Mouse (Mus musculus): Measurements from ENCODE around the gene Bbs7. TPM values are rescaled to one million over a fixed set of nuclear protein-coding genes. Genes with fewer than 3 reads are reported as not detected.
"Not testable (repeated sequence)": the region's sequence is repeated elsewhere in the genome, so short reads cannot be mapped to it uniquely, and the experiment has no call there.

Bbs7 gene
- polyA plus RNA-seq, 1 experiment from 2014 or later: 16.2 TPM

DNA sequence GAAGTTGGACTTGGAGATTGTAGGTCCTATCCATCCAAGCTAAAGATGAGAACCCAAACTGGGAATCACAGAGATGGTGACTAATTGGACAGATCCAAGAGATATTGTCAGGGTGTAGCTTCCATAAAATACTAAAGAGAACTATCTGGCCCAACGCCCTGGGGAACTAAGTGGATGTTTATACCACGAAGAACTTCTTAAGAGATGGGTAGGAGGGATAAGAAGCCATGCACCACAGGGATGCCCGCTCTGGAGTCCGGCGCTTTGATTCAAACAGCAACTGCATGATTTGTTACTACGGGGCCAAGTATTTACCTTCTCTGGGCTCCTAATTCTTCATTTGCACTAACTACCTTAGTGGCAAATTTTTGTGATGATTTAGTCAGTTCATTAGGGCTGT, 590 bp downstream of the Bbs7 start:
- no peak overlapping the region for H3K27ac ChIP-seq (ENCODE audit: low read length)
- 6% methylated on average over 6 of the region's 6 CpGs for WGBS
- H3K9ac ChIP-seq (replicated peaks; ENCODE audit: low read length): peak overlapping the region; percentile 74
- H3K36me3 ChIP-seq (ENCODE audit: insufficient read depth, low read length): no peaks in the 10 kb centered on the region
- H3K27me3 ChIP-seq (ENCODE audit: insufficient read depth, low read length): no peaks in the 10 kb centered on the region
- H3K4me1 ChIP-seq (ENCODE audit: insufficient read depth, low read length): peaks cover 10% of the 10 kb centered on the region; the same call in 1 of the 2 replicates
- H3K9me3 ChIP-seq (ENCODE audit: low read length): no peaks in the 10 kb centered on the region
- ATAC-seq (ENCODE audit: low FRiP score, low TSS enrichment): peak; percentile 49
- H3K4me2 ChIP-seq (replicated peaks; ENCODE audit: low read depth, low read length): peak overlapping the region; percentile 65
- H3K4me3 ChIP-seq (ENCODE audit: low read length): peak overlapping the region; percentile 64

GRCm38 (mm10) chr3:36605894-36606783, 7.1 kb downstream of the Bbs7 start:
- H3K9me3 ChIP-seq (ENCODE audit: low read length): no peaks in the 10 kb centered on the region
- H3K36me3 ChIP-seq (ENCODE audit: insufficient read depth, low read length): no peaks in the 10 kb centered on the region
- WGBS: 83% methylated on average over 7 of the region's 7 CpGs
- H3K9ac ChIP-seq (replicated peaks; ENCODE audit: low read length): no peak overlapping the region
- no peaks in the 10 kb centered on the region for H3K4me1 ChIP-seq (ENCODE audit: insufficient read depth, low read length)
- no peak overlapping the region for H3K4me3 ChIP-seq (ENCODE audit: low read length)
- H3K4me2 ChIP-seq (replicated peaks; ENCODE audit: low read depth, low read length): no peak overlapping the region
- H3K27me3 ChIP-seq (ENCODE audit: insufficient read depth, low read length): no peaks in the 10 kb centered on the region
- no peak for ATAC-seq (ENCODE audit: low FRiP score, low TSS enrichment)
- H3K27ac ChIP-seq (ENCODE audit: low read length): no peak overlapping the region

DNA sequence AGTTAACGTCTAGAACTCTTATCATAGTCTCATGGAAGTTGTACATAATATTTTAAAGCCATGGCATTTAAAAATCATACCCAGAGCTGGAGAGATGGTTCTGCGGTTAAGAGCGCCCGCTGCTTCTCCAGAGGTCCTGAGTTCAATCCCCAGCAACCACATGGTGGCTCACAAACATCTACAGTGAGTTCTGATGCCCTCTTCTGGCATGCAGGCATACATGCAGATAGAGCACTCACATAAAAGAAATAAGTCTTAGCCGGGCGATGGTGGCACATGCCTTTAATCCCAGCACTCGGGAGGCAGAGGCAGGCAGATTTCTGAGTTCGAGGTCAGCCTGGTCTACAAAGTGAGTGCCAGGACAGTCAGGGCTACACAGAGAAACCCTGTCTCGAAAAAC, 13.5 kb downstream of the Bbs7 start:
- H3K36me3 ChIP-seq (ENCODE audit: insufficient read depth, low read length); H3K27me3 ChIP-seq (ENCODE audit: insufficient read depth, low read length); H3K9ac ChIP-seq (replicated peaks; ENCODE audit: low read length); H3K4me1 ChIP-seq (ENCODE audit: insufficient read depth, low read length); H3K4me2 ChIP-seq (replicated peaks; ENCODE audit: low read depth, low read length); ATAC-seq (ENCODE audit: low FRiP score, low TSS enrichment); H3K27ac ChIP-seq (ENCODE audit: low read length); H3K4me3 ChIP-seq (ENCODE audit: low read length); H3K9me3 ChIP-seq (ENCODE audit: low read length): not testable (repeated sequence)
- 83% methylated on average over 9 of the region's 9 CpGs for WGBS

- H3K27ac ChIP-seq (ENCODE audit: low read length): no peak overlapping the region
- no peaks in the 10 kb centered on the region for H3K27me3 ChIP-seq (ENCODE audit: insufficient read depth, low read length)
Observed at GRCm38 (mm10) chr3:36598811-36599210, 14.5 kb downstream of the Bbs7 start.

GRCm38 (mm10) chr3:36571827-36572378, 41.4 kb downstream of the Bbs7 start, which contains the start of gene Ccna2:
Gene Ccna2 (minus strand): TSS chr3:36572150.
- H3K27ac ChIP-seq (ENCODE audit: low read length): peak within 1 kb of the TSS; percentile 70
- H3K9ac ChIP-seq (replicated peaks; ENCODE audit: low read length): peak within 1 kb of the TSS; percentile 83
- peaks cover 24% of the 10 kb centered on the region for H3K36me3 ChIP-seq (ENCODE audit: insufficient read depth, low read length)
- under 1% methylated on average over 60 of the region's 60 CpGs for WGBS
- H3K4me2 ChIP-seq (replicated peaks; ENCODE audit: low read depth, low read length): peak within 1 kb of the TSS; percentile 76
- H3K9me3 ChIP-seq (ENCODE audit: low read length): no peaks in the 10 kb centered on the region
- no peaks in the 10 kb centered on the region for H3K27me3 ChIP-seq (ENCODE audit: insufficient read depth, low read length)
- H3K4me1 ChIP-seq (ENCODE audit: insufficient read depth, low read length): peaks cover 19% of the 10 kb centered on the region
- peak; percentile 100 for ATAC-seq (ENCODE audit: low FRiP score, low TSS enrichment)
- peak within 1 kb of the TSS; percentile 79 for H3K4me3 ChIP-seq (ENCODE audit: low read length)

More at GRCm38 (mm10) chr3:36598811-36599210, 14.5 kb downstream of the Bbs7 start:
- Histone ChIP-seq H3K4me2 (replicated peaks; ENCODE audit: low read depth, low read length) (no peak overlapping the region), H3K36me3 (ENCODE audit: insufficient read depth, low read length) (no peaks in the 10 kb centered on the region), H3K4me3 (ENCODE audit: low read length) (no peak overlapping the region), H3K4me1 (ENCODE audit: insufficient read depth, low read length) (no peaks in the 10 kb centered on the region), H3K9me3 (ENCODE audit: low read length) (no peaks in the 10 kb centered on the region), H3K9ac (replicated peaks; ENCODE audit: low read length) (no peak overlapping the region)
- 70% methylated on average over 3 of the region's 3 CpGs for WGBS
- no peak for ATAC-seq (ENCODE audit: low FRiP score, low TSS enrichment)

DNA sequence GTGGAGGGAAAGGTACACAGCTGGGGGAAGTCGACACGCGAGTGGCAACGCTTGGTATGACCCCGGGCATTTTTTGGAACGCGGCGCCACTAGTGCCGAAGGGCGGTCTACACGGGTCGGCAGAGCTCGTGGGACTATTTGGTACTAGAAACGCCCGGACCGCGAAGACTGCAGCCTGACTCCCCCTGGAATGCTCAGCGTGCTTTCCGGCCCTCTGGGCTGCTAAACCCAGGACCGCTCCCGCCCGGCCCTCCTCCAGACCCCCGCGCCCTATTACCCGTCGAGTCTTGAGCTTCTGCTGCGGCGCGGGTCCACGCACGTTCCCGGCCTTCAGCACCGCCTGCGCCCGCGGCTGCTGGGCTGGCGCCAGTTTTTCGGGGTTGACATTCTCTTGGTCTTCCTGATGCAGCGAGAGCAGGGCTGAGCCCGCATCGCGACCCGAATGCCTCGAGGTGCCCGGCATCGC, 41.9 kb downstream of the Bbs7 start:
- H3K4me2 ChIP-seq (replicated peaks; ENCODE audit: low read depth, low read length): peak overlapping the region; percentile 76
- peak overlapping the region; percentile 79 for H3K4me3 ChIP-seq (ENCODE audit: low read length)
- H3K9ac ChIP-seq (replicated peaks; ENCODE audit: low read length): peak overlapping the region; percentile 83
- H3K4me1 ChIP-seq (ENCODE audit: insufficient read depth, low read length): peaks cover 19% of the 10 kb centered on the region
- H3K27ac ChIP-seq (ENCODE audit: low read length): peak overlapping the region; percentile 70
- ATAC-seq (ENCODE audit: low FRiP score, low TSS enrichment): peak; percentile 46
- H3K36me3 ChIP-seq (ENCODE audit: insufficient read depth, low read length): peaks cover 29% of the 10 kb centered on the region
- WGBS: 0% methylated on average over 45 of the region's 46 CpGs
- H3K27me3 ChIP-seq (ENCODE audit: insufficient read depth, low read length): no peaks in the 10 kb centered on the region
- H3K9me3 ChIP-seq (ENCODE audit: low read length): no peaks in the 10 kb centered on the region

DNA sequence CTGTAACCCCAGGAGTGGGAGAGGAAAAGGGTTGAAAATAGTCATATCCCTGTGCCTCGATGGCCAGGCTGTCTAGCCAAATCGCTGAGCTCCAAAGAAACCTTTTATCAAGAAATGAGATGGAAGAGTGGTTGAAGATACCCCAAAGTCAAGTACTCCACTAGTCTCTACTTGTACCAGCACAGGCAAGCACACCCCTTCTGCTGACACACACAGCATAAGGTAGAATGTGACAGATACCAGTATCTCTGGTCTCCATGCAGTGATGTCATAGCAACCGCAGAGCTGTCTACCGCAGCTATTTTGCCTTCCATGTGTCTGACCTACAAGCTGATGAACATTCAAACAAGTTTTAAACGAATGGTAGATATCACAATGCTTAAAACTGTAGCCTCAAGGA, 43.4 kb downstream of the Bbs7 start:
- Histone ChIP-seq H3K27ac (ENCODE audit: low read length) (no peak overlapping the region), H3K4me2 (replicated peaks; ENCODE audit: low read depth, low read length) (peak overlapping the region; percentile 76), H3K4me1 (ENCODE audit: insufficient read depth, low read length) (peaks cover 19% of the 10 kb centered on the region), H3K36me3 (ENCODE audit: insufficient read depth, low read length) (peaks cover 37% of the 10 kb centered on the region), H3K9ac (replicated peaks; ENCODE audit: low read length) (peak overlapping the region; percentile 83), H3K27me3 (ENCODE audit: insufficient read depth, low read length) (no peaks in the 10 kb centered on the region), H3K9me3 (ENCODE audit: low read length) (no peaks in the 10 kb centered on the region), H3K4me3 (ENCODE audit: low read length) (peak overlapping the region; percentile 79)
- no peak for ATAC-seq (ENCODE audit: low FRiP score, low TSS enrichment)
- WGBS: 88% methylated on average over 5 of the region's 5 CpGs

DNA sequence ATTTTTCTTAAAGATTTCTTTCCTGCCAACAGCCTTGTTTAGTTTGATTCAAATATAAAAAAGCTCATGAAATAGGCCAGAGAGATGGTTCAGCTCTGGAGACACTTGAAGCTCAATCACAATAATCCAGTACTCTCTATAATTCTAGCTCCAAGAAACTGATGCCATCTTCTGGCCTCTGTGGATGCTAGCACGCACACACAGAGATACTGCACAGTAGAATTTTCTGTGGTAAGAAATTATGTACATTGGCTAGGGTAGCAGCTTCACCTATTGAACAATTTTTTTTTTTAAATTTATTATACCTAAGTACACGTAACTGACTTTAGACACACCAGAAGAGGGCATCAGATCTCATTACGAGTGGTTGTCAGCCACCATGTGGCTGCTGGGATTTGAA, 49.6 kb downstream of the Bbs7 start:
- Histone ChIP-seq H3K9ac (replicated peaks; ENCODE audit: low read length) (no peak overlapping the region), H3K4me3 (ENCODE audit: low read length) (no peak overlapping the region), H3K4me2 (replicated peaks; ENCODE audit: low read depth, low read length) (no peak overlapping the region), H3K27ac (ENCODE audit: low read length) (no peak overlapping the region), H3K9me3 (ENCODE audit: low read length) (no peaks in the 10 kb centered on the region), H3K27me3 (ENCODE audit: insufficient read depth, low read length) (no peaks in the 10 kb centered on the region), H3K4me1 (ENCODE audit: insufficient read depth, low read length) (no peaks in the 10 kb centered on the region), H3K36me3 (ENCODE audit: insufficient read depth, low read length) (peaks cover 56% of the 10 kb centered on the region)
- no peak for ATAC-seq (ENCODE audit: low FRiP score, low TSS enrichment)
- 91% methylated on average over 3 of the region's 3 CpGs for WGBS

DNA sequence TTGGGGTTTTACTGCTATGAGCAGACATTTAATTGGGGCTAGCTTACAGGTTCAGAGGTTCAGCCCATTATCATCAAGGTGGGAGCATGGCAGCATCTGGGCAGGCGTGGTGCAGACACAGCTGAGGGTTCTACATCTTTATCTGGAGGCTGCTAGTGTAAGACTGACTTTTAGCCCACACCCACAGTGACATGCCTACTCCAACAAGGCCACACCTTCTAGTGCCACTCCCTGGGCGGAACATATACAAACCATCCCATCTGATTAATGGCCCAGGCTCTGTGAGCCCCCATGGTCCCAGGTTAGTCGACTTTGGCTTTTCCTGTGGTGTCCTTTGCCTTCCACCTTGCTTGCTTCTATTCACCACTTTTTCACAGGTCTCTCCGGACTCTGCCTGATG, 53.7 kb downstream of the Bbs7 start:
- no peak overlapping the region for H3K9ac ChIP-seq (replicated peaks; ENCODE audit: low read length)
- no peak overlapping the region for H3K4me2 ChIP-seq (replicated peaks; ENCODE audit: low read depth, low read length)
- H3K27me3 ChIP-seq (ENCODE audit: insufficient read depth, low read length): no peaks in the 10 kb centered on the region
- H3K36me3 ChIP-seq (ENCODE audit: insufficient read depth, low read length): peaks cover 54% of the 10 kb centered on the region
- no peaks in the 10 kb centered on the region for H3K9me3 ChIP-seq (ENCODE audit: low read length)
- WGBS: 84% methylated on average over 4 of the region's 4 CpGs
- ATAC-seq (ENCODE audit: low FRiP score, low TSS enrichment): no peak
- no peaks in the 10 kb centered on the region for H3K4me1 ChIP-seq (ENCODE audit: insufficient read depth, low read length)
- H3K4me3 ChIP-seq (ENCODE audit: low read length): no peak overlapping the region
- H3K27ac ChIP-seq (ENCODE audit: low read length): no peak overlapping the region

DNA sequence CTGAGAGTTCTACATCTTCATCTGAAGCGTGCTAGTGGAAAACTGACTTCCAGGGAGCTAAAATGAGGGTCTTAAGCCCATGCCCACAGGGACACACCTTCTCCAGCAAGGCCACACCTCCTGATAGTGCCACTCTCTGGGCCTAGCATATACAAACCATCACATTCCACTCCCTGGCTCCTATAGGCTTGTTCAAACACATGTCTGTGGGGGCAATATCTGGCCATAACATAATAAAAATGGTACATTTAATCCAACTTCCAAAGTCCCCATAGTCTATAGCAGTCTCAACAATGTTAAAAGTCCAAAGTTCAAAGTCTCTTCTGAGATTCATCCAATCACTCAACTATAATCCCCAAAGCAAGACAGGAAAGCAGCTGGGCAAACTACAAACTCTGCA, 55.7 kb downstream of the Bbs7 start:
- no peak for ATAC-seq (ENCODE audit: low FRiP score, low TSS enrichment)
- H3K9me3 ChIP-seq (ENCODE audit: low read length): no peaks in the 10 kb centered on the region
- no peaks in the 10 kb centered on the region for H3K27me3 ChIP-seq (ENCODE audit: insufficient read depth, low read length)
- 81% methylated on average over 1 of the region's 1 CpGs for WGBS
- H3K9ac ChIP-seq (replicated peaks; ENCODE audit: low read length): no peak overlapping the region
- H3K4me1 ChIP-seq (ENCODE audit: insufficient read depth, low read length): peaks cover 5% of the 10 kb centered on the region; the same call in 1 of the 2 replicates
- no peak overlapping the region for H3K27ac ChIP-seq (ENCODE audit: low read length)
- H3K36me3 ChIP-seq (ENCODE audit: insufficient read depth, low read length): peaks cover 50% of the 10 kb centered on the region
- H3K4me3 ChIP-seq (ENCODE audit: low read length): no peak overlapping the region
- no peak overlapping the region for H3K4me2 ChIP-seq (replicated peaks; ENCODE audit: low read depth, low read length)

Measured in kidney, embryonic 16.5 days (tissue).